Mouse (Mus musculus) E14TG2a.4 (cell line): Measurements from ENCODE around the gene Arhgef10l.

Experiments used
- H3K27me3 ChIP-seq: 2 replicates; pipeline ENCODE4 v1.6.1; 2014; ENCODE audit warnings: low read length, control low read depth; ENCODE audit not compliant: insufficient read depth
- H3K36me3 ChIP-seq: 2 replicates; pipeline ENCODE4 v1.6.1; 2014; ENCODE audit warnings: low read length, control low read depth; ENCODE audit not compliant: insufficient read depth
- H3K4me1 ChIP-seq: replicated peaks from 2 replicates; pipeline ENCODE4 v1.6.1; 2014; ENCODE audit warnings: low read depth, low read length, control low read depth
- H3K4me3 ChIP-seq: replicated peaks from 2 replicates; pipeline ENCODE4 v1.5.1; 2014; ENCODE audit warnings: mild to moderate bottlenecking, low read length
- H3K9me3 ChIP-seq: 2 replicates; pipeline ENCODE4 v1.6.1; 2014; ENCODE audit warnings: low read length, control low read depth
- CTCF ChIP-seq: conservative IDR thresholded peaks from 2 replicates; pipeline ENCODE4 v1.5.1; 2014; ENCODE audit warnings: low read length
- NANOG ChIP-seq: IDR thresholded peaks from 2 replicates; pipeline ENCODE4 v1.6.1; 2014; ENCODE audit warnings: borderline replicate concordance, low read length, mixed read lengths
- POU5F1 ChIP-seq: IDR thresholded peaks from 2 replicates; pipeline ENCODE4 v1.6.1; 2014; ENCODE audit warnings: low read length, borderline replicate concordance

Gene Arhgef10l

GRCm38 (mm10) chr4:140673527-140674264 is 7.9 kb upstream of the Arhgef10l start:
- no peaks in the 10 kb centered on the region for H3K36me3 ChIP-seq
- no peaks in the 10 kb centered on the region for H3K27me3 ChIP-seq
- H3K4me1 ChIP-seq: peaks cover 10% of the 10 kb centered on the region
- H3K4me3 ChIP-seq: no peak overlapping the region
- TF ChIP-seq NANOG (no peak), POU5F1 (no peak), CTCF (no peak)
- no peaks in the 10 kb centered on the region for H3K9me3 ChIP-seq

DNA sequence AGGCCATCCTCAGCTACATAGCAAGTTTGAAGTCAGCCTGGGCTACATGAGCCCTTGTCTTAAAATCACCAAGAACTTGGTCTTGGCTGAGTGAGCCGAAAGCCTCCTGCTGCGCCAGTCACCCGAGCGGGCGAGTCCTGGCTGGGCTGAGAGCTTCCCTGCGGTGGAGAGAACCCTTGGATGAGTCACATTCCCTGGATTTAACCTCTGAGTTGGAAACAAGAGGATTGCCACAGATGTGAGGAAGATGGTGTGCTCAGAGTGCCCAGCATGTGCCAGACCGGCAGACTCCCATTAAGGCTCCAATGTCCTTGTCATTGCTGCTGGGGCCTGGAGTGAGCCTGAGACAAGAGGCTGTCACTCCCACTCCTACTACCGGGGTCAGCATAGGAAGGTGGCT is 2.0 kb upstream of the Arhgef10l start:
- Histone ChIP-seq H3K4me3 (no peak overlapping the region), H3K27me3 (peaks cover 3% of the 10 kb centered on the region; the same call in 1 of the 2 replicates), H3K36me3 (no peaks in the 10 kb centered on the region), H3K9me3 (no peaks in the 10 kb centered on the region), H3K4me1 (peaks cover 48% of the 10 kb centered on the region)
- TF ChIP-seq NANOG (no peak), CTCF (no peak), POU5F1 (no peak)

GRCm38 (mm10) chr4:140665053-140665452 is 759 bp downstream of the Arhgef10l start:
- Histone ChIP-seq H3K9me3 (no peaks in the 10 kb centered on the region), H3K27me3 (peaks cover 3% of the 10 kb centered on the region; the same call in 1 of the 2 replicates), H3K4me3 (no peak overlapping the region), H3K36me3 (no peaks in the 10 kb centered on the region), H3K4me1 (peaks cover 58% of the 10 kb centered on the region)
- TF ChIP-seq CTCF: no peak
- TF ChIP-seq POU5F1: no peak
- TF ChIP-seq NANOG: no peak

DNA sequence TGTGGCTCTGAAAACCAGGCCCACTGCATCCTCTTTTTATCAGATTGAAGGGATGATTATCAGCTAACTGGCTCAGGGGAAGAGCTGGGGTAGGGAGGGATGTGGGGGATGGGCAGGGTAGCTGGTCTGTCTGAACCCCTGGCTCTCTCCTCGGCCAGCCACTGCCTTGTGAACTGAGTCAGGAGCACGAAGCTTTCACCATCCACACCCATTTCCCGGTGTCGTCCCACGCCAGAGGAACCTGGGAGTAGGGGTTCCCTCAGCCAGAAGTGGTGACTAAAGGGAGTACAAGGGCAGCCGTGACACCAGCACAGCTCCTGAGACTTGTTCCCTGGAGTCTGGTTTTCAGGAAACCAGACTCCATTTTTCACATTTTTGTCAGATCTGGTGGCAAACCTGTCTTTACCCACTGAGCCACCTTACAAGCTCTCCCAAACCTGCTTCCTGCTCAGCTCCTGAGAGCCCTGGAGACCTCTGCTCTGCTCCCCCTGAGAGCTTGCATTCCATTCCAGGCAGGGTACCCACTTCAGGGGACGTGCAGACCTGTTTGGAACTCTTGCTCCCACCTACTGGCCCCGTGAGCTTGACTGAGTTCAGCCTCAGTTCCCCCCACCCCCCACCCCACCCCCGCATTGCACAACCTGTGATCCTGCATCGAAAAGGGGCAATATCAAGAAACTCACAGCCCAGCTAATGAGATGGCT is 2.8 kb downstream of the Arhgef10l start:
- TF ChIP-seq POU5F1: no peak
- H3K4me1 ChIP-seq: peaks cover 74% of the 10 kb centered on the region
- 0 out of 2 replicates have a peak overlapping the region, but pooled peaks have one; percentile 7 for H3K4me3 ChIP-seq
- H3K9me3 ChIP-seq: no peaks in the 10 kb centered on the region
- peaks cover 3% of the 10 kb centered on the region; the same call in 1 of the 2 replicates for H3K27me3 ChIP-seq
- H3K36me3 ChIP-seq: no peaks in the 10 kb centered on the region

DNA sequence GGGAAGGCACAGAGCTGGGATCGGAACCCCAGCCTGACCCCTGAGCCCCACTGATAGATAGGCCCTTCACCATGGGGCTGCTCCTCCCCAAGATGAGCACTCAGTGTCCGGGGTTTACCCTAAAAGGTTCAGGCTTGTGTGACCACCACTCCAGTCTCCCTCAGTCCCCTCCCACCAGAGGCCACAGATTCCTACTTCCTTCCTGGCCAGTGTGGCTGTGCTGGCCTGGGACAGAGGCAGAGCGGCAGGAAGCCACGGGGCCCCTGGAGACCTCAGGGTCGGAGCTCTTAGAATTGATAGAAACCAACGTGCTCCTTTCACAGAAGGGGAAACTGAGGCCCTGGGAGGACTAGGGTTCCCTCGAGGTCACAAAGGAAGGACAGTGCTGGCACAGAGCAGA is 3.4 kb downstream of the Arhgef10l start:
- Histone ChIP-seq H3K4me1 (peaks cover 76% of the 10 kb centered on the region), H3K27me3 (peaks cover 9% of the 10 kb centered on the region; the same call in 1 of the 2 replicates), H3K36me3 (no peaks in the 10 kb centered on the region), H3K9me3 (no peaks in the 10 kb centered on the region), H3K4me3 (0 out of 2 replicates have a peak overlapping the region, but pooled peaks have one; percentile 7)
- TF ChIP-seq POU5F1 (no peak), NANOG (no peak), CTCF (no peak)

DNA sequence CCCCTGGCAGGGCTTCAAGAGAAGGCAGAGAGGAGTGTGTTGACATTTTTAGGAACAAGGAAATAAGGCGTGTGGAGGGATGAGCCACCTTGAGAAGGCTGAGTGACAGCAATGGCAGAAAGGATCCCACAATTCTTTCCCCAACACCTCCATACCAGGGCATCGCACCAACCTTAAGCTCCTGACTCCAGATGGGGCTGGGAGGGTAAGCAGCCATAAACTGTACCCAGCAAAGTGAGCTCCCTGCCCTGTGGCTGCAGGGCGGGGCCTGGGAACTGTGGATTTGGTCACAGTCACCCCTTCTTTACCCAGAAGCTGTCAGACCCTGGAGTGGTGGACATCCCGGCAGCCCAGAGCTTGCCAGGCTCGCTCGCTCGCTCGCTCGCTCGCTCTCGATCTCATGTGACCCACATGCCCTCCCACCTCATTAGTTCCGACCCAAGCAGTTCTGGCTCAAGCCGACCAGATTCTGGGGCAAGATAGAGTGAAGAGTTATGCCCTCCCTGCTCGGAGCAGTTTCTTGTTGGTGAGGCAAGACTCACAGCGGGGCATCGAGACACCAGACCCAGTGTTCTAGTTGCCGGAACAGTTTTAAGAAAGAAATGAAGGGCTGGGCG is 4.3 kb downstream of the Arhgef10l start:
- Histone ChIP-seq H3K9me3 (no peaks in the 10 kb centered on the region), H3K27me3 (peaks cover 12% of the 10 kb centered on the region; the same call in 1 of the 2 replicates), H3K4me3 (peak overlapping the region; percentile 32), H3K4me1 (peaks cover 80% of the 10 kb centered on the region), H3K36me3 (no peaks in the 10 kb centered on the region)
- TF ChIP-seq POU5F1: no peak
- no peak for TF ChIP-seq NANOG
- no peak for TF ChIP-seq CTCF

DNA sequence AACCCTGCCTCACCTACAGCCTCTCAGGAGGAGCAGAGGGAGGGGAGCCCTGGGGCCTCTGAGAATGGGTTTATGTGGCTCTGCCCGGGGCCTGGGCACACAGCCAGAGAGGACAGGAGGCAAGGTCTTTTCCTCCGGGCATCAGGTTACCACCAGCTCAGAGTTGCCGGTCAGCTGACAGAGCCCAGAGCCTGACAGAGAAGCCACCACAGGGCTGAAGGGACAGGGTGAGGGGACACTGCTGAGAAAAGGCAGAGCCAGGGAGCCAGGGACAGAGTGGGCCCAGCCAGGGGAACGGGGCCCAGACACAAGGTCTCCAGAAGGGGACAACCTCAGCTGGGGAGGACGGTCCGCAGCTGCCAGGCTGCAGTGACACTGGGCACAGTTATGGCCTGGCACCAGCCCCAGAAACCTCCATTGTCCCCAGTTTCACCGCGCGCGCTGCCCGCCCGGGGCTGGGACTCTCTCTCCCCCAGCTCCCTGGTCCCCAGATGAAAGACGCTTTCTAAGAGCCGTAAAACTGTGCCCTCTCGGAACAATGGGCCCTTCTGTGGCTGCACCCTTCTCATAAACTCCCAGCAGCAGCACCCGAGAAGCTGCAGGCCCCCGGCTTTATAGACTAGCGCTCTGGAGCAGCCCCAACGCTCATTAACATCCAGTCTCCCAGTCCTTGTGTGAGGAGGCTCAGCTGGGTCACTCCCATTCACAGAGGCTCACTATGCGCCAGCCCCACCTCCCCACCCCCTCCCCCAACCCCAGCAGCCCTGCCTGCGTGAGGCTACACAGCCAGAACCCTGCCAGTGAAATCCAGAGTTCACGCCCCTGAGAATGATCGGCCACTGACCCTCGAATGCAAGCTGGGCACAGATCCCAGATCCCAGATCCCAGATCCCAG is 7.9 kb downstream of the Arhgef10l start:
- Histone ChIP-seq H3K27me3 (peaks cover 28% of the 10 kb centered on the region), H3K4me3 (peak overlapping the region; percentile 63), H3K9me3 (no peaks in the 10 kb centered on the region), H3K36me3 (no peaks in the 10 kb centered on the region), H3K4me1 (peaks cover 46% of the 10 kb centered on the region)
- TF ChIP-seq POU5F1 (no peak), CTCF (no peak), NANOG (no peak)

DNA sequence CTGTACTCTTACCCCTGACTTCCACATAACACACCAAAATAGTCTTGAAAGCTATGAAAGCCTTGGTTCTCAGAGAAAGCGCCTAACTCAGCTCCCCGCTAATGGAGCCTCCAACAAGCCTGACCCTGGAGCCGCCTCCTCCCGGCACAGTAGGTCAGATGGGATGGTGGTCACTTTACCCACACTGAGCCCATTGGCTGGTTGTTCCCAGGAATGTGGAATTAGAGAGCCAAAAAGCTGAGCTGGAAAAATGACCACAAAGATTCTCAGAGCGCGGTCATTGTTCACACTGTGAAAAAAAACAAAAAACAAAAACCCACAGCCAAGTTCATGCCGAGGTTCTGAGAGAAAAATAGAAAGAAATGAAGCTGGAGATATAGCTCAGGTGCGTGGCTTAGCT is 9.3 kb downstream of the Arhgef10l start:
- Histone ChIP-seq H3K4me1 (peaks cover 32% of the 10 kb centered on the region), H3K4me3 (no peak overlapping the region), H3K9me3 (no peaks in the 10 kb centered on the region), H3K27me3 (peaks cover 28% of the 10 kb centered on the region), H3K36me3 (no peaks in the 10 kb centered on the region)
- TF ChIP-seq CTCF (no peak), POU5F1 (no peak), NANOG (no peak)
